Mouse (Mus musculus): Measurements from ENCODE around the gene Gfer.

Gfer gene

DNA sequence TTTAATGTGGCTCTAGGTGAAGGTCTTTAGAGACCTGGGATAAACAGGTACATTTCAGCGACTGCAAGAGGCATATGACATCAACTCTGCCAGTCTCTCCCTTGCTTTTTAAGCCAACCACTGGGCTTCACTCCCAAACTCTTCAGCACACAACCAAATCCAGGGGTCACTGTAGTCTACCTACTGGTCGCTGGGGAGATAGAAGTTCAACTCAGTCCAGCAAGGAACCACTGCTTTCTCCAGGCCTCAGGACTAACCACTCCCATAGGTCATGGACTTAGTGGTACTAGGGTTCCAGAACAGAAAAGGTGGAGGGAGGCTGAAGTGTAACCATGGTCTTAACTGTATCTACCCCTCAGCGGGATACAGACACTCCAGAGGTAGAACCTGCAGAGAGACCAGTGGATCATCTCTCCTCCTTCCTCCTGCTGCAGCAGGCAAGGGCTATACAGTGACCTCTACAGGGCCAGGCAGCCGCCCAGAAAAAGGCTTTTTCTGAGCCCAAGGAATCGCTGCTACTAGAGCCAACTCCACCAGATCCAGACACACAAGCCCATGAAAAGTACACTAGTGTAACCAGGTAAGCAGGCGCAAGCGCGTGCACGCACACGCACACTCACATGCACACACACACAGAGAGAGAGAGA, 47.1 kb downstream of the Gfer start:
- no peak for DNase-seq (ENCODE audit: low read depth, low spot score)

DNA sequence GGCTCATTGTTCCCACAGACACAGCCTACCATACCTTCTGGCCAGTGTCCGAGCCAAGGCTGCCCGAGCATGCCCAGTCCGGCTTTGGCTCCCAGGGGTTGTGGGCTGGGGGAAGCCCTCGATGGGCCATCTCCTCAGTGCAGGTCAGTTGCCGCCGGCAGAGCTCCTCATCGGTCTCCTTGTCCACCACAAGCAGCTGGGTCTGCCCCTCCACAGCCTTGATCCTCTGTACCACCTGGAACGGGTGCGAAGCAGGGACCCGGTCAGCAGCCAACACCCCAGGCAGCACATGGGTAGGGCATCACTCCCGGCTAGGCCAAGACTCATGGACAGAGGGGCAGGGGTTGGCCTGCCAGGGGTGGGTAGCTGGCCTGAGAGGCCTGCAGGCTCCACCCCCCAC, 48.5 kb downstream of the Gfer start:
- no peak for DNase-seq (ENCODE audit: low read depth, low spot score)

DNA sequence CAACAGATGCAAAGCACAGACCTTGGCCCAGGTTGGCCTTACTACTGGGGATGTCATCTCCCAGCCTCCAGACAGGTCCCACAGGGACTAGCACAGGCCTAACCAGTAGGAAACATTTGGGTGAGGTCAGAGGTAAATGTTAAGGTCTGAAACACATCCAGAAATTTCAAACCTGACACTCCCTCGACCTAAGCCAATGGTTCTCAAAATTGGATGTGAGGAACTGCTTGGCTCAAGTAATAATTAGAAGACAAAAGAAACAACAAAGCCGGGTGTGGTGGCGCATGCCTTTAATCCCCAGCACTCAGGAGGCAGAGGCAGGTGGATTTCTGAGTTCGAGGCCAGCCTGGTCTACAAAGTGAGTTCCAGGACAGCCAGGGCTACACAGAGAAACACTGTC, 49.6 kb downstream of the Gfer start:
- DNase-seq (ENCODE audit: low read depth, low spot score) = no peak

DNA sequence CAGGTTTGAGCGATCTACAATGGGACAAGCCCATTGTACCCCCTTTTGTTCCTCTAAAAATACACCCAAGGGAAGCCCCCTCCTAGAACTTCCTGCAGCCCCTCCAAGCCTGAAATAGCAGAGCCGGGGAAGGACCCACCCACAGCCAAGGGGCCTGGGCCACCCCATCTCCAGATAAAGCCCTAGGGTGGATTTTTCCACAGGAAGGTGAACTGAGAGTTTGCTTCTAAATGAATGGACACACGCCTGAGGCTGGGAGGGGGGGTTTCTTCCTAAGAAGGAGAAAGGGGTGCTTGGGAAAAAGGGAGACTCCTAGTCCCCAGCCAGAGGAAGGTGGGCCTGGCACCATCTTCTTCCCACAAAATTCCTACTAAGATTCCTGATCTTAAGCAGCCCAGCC, 50.0 kb downstream of the Gfer start:
- no peak for DNase-seq (ENCODE audit: low read depth, low spot score)

DNA sequence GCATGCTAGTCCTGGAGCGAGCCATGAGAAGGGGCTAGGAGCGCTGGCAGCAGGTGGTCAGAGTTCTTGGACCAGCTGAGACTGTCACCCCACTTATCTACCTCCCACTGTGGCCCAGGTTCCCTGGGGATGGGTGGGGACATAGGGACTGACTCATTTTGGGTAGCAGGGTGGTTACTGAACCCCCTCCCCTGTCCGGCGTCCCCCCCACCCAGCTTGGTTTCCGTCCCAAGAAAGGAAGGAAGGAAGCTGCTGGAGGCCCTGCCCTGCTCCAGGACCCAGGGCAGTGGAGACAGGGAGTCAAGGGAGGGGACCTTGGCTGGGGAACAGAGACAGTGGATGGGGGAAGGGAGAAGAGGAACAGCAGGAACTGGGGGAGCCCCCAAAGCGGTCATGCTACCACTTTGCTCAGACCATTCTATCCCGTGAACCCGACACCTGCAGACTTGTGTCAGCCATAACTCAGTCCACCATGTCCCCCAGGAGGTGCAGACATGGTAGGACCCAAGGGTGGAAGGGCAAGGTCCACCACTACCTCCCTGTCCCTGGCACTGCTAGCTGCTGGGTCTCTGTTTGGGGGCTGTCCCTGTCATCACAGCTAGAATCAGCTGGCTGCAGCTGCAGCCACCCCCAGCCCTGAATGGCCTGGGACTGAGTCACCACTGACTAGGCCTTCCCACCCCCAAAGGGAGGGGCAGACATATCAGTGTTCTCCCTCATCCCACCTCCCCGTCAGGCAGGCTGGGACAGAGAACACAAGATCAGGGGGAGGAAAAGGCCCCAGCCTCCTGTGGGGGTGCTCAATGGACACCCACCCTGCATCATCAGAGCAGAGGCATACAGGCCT, 50.9 kb downstream of the Gfer start:
- no peak for DNase-seq (ENCODE audit: low read depth, low spot score)

DNA sequence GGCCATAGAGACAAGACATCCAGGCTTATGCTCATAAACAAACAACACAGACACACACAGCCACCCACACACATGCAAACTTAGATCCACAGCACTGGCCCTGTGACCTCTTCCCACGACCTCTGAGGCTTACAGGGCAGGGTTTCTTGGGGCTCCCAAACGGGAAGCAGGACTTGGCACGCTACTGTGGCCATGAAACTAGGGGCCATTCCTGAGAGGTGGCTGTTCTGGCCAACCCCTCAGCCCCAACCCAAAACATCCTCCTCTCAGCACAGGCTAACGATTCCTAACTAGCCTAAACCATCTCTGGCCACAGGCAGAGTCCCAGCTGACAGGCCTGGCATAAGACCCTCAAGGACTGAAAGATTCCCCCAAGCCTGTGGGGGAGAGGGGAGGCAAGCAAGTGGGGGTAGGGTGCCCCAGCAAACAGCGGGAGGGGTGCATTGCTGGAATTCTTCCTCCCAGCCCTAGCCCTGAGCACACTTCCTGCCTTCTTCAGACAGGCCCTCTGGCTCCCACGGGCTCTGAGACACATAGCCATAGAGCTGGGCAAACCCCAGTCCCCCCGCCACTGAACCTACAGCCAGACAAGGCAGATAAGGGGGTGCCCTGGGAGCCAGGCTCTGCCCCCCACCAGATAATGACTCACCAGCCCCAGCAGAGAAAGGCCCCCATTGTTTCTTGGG, 51.8 kb downstream of the Gfer start:
- DNase-seq (ENCODE audit: low read depth, low spot score) = no peak

All from CD4-positive helper T cell, adult 2 months (primary cell).